Mouse (Mus musculus): Measurements from ENCODE around the gene Ikzf1.

The Ikzf1 gene

DNA sequence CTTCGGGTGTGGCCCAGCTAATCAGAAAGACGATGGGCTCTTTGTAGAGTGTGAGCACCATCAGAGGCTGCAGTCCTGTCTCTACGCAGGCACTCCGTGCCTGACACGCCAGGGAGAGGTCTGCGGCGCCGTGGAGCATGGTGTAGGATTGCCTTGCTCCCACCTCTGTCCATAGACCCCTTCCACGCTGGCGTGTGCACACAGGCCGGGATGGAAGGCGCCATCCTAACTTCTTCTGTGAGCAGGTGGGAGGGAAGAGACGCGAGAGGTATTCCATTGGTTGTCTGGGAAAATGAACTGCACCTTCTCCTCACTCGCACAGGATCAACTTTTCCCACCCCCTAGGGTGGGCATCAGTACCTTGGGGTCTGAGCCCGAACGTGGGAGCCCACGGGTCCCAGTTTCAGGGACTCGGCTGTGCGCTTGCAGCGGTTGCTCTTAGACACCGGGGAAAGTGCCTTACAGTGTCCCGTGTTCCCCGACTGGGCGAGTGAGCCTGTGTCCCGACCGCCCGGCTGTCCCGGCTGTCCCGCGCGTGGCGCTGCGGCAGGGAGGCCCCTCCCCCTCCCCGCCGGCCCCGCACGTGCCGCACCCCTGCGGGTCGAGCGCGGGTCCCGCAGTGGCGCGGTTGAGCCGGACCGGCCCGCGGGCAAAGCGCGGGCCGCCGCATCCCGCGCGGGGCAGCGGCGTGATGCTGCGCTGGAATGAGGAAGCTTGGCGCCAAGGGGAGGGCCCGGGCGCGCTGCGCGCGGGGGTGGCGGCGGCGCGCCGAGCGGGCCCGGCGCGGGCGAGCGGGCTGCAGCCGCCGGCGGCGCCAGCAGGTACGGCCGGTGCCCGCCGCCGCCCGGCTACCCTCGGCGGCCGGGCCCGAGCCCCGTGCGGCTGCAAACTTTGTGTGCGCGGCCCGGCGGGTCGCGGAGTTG, at the start of gene Ikzf1:
TSS of gene Ikzf1 (plus strand) at position 74 of the 923 bp plus-strand sequence.
- ChIA-PET CTCF (interaction anchor here in 2 of 4 experiments (0.5 to 1.2 kb wide), 3 partner anchors 104 to 187 kb away, joined by 3 to 4 read pairs (median 3); no protein-coding TSS in a partner anchor), POLR2A (interaction anchor here in 1 of 4 experiments (1.7 kb wide), 1 partner anchor 124 kb away, joined by 4 read pairs; the partner anchor contains the start of gene Fignl1)

DNA sequence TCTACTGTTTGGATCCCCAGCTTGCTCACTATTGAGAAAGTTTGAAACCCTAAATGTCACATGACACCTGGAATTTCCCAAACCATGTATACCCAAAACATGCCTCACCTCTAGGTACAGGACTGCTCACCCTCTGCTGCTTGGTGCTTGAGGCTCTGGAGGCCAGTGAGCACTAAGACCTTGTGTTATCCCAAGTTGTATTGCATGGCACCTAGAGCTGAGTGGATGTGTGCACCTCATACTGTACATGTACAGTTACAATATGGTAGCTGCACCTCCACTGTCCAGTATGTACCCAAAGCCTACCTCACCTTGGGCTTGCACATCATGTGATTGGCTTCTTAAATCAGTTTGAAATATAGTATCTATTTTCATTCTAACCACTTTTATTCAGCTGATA, 40.5 kb upstream of the Ikzf1 start:
- POLR2A ChIA-PET = no interaction called here
- CTCF ChIA-PET = no interaction called here

DNA sequence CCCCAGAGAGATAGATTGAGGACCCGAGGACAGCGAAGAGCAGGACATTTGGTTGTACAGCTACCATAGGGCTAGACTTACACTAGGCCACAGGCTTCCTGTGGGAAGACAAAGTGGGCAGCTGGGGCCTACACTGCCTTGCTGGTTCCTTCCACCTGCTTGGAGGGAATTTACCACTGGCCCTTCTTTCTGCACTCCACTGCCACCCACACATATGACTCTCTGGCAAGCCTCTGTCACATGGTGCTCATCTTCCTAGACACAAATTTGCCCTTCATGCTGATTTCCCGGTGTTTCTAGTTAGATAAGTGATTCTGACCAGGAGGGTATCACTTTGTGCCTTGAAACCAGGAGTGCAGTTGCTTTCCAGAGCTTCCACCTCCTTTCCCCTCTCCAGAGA, 28.4 kb upstream of the Ikzf1 start:
- ChIA-PET CTCF (interaction anchor here in 1 of 4 experiments (0.7 kb wide), 1 partner anchor 9 kb away, joined by 5 read pairs; no protein-coding TSS in a partner anchor), POLR2A (interaction anchor here in 1 of 4 experiments (0.7 kb wide), 1 partner anchor 87 kb away, joined by 7 read pairs; no protein-coding TSS in a partner anchor)

DNA sequence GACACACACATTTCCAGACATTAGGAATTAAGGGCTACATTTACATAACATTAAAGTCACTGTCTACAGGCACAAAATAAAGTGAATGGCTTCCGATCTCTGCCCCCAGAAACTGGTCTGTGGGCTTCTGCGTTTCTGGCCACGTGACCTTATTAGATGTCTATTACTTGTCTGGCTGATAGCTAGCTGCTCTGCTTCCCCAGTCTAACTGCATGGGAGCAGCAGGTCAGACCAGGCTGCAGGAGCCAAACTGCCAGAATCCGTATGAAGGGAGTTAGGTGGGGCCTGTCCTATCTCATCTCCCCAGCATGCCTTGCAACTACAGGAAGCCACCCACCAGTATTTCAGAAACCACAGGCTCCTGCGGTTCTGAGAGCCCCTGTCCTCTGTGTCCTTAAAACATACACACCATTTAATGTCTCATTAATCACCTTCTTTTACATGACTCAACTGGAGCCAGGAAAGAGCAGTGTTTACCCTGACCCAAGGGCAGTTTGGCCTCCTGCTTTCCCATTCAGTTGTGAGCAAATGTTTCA, 27.7 kb upstream of the Ikzf1 start:
- CTCF ChIA-PET = interaction anchor here in 2 of 4 experiments (0.6 kb wide), 2 partner anchors 69 to 195 kb away, joined by 4 to 6 read pairs; partner anchors contain the start of genes Spata48 (in 1 of the 2) and Zpbp (in 1 of the 2)
- POLR2A ChIA-PET = interaction anchor here in 1 of 4 experiments (0.7 kb wide), 1 partner anchor 1197 kb away, joined by 5 read pairs; no protein-coding TSS in a partner anchor

DNA sequence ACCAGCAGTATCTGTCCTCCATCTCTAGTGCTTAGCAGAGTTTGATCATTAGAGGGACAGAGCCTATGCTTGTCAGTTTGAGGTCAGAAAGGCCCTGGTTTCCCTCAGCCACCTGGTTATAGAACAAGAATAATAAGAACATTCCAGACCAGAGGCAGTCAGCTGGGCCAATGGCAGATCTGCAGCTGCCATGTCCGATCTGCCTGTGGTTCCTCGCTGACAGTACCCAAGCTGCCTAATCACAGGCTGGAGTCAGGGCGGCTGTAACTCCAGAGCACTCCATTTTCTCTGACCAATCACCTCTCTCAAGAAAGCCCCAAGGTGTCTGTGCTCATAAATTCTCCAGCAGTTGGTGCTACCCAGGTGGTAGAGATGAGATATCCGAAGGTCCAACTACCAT, 27.2 kb upstream of the Ikzf1 start:
- CTCF ChIA-PET = no interaction called here
- POLR2A ChIA-PET = no interaction called here

DNA sequence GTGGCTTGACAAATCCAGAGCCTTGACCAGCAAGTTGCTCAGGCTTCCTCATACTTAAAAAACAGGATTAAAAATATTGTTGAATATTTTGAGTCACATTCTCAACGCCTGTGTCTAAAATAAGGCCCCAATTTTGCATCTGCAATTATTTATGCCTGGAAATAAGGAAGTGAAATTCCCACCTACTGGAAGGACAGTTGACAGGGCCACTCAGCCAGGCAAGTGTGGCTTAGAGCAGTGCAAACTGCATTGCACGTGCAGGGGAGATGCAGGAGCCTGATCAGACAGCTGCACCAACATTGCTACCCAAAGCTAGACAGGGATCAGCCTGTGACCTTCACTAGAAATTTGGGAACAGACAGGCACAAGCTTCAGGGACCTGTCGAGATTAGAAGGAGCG, 26.0 kb upstream of the Ikzf1 start:
- POLR2A ChIA-PET = interaction anchor here in 1 of 4 experiments (0.6 kb wide), 1 partner anchor 154 kb away, joined by 4 read pairs; no protein-coding TSS in a partner anchor
- CTCF ChIA-PET = no interaction called here

DNA sequence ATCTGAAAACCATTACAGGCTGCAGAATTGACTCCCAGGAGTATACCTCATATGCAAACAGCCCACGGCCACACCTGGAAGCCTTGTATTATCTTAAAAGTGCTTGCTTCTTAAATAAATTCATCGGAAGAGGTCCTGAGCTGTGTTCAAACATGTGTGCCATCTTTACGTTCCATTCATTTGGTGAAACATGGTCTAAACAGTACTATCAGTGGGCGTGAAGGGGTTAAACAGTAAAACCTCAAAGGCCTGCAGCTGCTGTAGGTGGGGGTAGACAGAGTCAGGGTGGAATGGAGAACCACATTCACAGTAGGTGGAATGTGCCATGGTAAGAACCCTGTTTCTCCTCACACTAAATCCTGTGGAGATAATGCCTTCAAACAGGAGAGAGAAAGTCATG, 24.2 kb upstream of the Ikzf1 start:
- CTCF ChIA-PET = interaction anchor here in 1 of 4 experiments (1.7 kb wide), 1 partner anchor 128 kb away, joined by 4 read pairs; no protein-coding TSS in a partner anchor

DNA sequence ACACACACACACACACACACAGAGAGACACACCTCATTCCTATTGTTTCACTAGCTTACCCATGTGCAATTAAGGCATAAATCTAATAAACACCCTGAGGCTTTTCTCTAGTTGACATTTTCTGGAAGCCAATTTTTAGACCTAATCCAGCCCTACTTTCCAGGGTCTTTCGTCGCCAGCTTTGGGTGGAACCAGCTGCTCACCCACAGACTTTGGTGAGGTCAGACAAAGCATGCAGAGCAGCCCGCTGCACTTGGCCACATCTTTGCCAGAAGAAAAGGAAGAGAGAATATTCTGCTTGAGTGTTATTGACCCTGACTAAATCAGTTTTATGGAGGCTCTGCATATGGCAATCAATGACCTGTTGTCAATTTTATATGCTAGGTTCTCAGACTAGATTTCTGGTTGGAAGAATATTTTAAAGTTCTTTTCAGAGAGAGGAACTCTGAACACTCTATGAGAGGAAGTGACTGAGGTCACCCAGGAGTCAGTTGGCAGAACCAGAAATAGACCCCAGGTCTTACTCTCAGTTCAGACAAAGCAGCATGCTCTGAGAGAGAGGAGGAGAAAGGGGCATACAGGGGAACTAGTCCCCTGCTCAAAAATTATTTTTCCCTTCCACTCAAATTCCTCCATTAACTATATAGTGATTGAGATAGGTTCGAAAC, 17.4 kb upstream of the Ikzf1 start:
- ChIA-PET CTCF (no interaction called here), POLR2A (interaction anchor here in 1 of 4 experiments (0.7 kb wide), 1 partner anchor 134 kb away, joined by 4 read pairs; no protein-coding TSS in a partner anchor)

More for the DNA sequence above, 24.2 kb upstream of the Ikzf1 start:
- POLR2A ChIA-PET = no interaction called here

DNA sequence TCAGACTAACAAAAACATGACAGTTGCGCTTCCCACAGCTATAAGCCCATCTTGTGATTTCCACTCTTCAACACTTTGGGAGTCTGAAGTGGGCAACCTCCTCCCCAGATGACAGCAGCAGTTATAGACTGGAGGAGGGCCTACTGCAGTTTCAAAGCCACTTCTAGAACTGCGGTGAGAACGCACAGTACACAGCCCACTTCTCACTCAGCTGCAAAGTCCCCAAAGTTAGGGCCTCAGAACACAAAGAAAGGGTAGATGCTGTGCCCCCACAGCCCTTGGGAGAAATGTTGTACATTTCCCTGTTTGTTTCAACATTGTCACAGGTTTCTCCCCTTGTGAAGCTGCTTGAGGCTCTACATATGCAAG, 16.9 kb upstream of the Ikzf1 start:
- ChIA-PET POLR2A (no interaction called here), CTCF (no interaction called here)

DNA sequence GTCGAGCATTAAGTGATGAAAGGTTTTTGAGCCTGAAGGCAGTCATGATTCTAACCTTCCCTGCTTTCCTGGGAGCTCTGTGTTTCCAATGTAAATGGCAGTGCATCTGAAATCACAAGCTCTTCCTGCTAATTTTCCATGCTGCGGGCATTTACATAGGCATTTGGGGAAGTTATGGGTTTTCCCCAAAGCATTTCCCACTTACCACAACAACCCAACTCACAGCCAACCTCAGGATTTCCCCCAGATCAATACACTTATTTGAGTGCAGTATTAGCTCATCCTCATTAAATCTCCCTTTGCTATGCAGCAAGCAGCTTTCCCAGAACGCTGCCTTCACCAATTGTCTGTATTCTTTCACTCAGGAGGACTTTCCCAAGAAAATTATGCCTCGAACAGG, 11.8 kb upstream of the Ikzf1 start:
- CTCF ChIA-PET = no interaction called here
- POLR2A ChIA-PET = no interaction called here

DNA sequence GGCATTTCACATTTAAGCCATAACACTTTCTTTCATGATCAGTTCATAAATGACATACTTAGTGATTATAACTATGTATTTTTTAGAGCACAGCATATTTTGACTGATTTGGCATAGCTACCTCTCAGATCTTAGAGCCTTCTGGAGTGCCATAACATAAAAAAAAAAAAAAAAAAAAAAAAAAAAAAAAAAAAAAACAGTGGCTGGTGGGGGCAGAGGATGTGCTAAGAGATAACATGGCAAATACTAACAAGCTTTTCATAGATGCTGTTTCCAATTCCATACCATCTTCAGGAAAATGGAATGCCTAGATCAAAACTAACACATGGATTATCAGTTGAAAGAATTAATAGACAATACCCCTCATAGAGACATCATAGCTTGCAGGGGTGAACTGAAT, 9.7 kb upstream of the Ikzf1 start:
- POLR2A ChIA-PET = interaction anchor here in 1 of 4 experiments (0.6 kb wide), 1 partner anchor 164 kb away, joined by 3 read pairs; no protein-coding TSS in a partner anchor
- CTCF ChIA-PET = interaction anchor here in 1 of 4 experiments (0.6 kb wide), 1 partner anchor 144 kb away, joined by 3 read pairs; no protein-coding TSS in a partner anchor

DNA sequence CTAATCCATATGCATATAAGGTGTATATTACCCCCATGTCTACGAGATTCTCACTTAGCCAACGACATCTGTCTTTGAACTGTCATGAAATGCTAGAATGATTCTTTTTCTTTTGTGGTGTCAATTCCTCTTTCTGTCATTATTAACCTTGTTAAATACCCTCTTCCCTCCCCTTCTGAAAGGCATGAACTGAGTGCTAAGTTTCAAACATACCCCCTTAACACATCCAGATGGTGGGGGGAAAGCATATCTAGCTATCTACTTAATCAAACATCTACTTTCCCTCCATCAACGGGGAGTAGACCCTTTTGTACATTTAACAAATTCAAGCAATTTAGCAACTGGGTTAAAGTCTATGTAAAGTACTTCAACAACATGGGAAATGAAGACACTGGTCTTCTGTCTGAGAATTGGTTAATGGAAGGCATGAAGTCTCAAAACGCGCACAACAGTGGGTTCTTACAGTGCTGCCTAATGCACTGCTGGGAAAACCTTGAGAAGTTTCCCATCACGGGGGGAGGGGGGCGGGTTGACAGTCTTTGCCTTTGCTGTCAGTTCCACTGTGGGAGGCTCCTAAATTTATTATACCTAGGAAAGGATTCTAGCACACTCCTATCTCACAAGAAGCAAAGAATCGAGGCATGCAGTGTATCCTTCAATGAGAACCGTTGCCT, 8.6 kb upstream of the Ikzf1 start:
- ChIA-PET POLR2A (interaction anchor here in 2 of 4 experiments (0.6 to 1.5 kb wide), 2 partner anchors 22 to 133 kb away, joined by 3 to 4 read pairs; no protein-coding TSS in a partner anchor), CTCF (no interaction called here)

DNA sequence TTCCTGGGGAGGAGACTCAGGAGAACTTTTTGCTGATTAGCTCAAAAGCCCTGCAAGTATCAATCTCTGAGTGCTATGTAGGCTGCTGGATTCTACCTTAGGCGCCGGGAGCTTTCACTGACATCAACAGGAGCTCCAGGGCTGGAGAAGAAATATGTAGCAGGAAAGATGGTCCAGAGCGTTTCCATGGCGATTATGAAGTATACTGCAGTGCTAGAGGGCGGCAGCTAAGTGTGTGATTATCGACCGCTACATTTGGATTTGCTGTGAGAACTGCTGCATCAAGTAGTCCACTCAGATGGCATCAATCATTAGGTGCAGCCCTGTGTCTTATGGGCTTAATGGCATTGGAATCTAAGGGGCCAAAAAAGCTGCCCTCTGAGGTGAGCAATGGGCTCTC, 7.6 kb upstream of the Ikzf1 start:
- ChIA-PET POLR2A (interaction anchor here in 2 of 4 experiments (0.6 to 1.5 kb wide), 2 partner anchors 21 to 132 kb away, joined by 3 to 4 read pairs; no protein-coding TSS in a partner anchor), CTCF (no interaction called here)

DNA sequence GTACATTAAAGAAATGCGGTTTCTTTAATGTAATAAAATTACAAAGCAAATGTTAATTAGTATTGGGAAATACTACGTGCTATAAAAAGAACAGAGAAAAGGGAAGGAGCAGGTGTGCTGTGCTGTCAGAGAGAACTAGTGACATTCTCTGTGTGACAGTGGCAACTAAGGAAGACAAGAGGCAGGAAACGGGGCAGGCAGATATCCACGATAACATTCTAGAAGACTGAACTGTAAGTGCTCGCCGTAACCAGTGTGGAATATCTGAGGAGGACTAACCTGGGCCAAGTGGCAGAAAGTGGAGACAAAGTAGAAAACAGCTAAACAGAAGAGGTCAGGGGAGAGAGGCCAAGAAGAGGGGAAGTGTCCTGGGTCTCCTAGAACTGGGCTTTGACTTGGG, 5.8 kb upstream of the Ikzf1 start:
- ChIA-PET CTCF (no interaction called here), POLR2A (no interaction called here)

DNA sequence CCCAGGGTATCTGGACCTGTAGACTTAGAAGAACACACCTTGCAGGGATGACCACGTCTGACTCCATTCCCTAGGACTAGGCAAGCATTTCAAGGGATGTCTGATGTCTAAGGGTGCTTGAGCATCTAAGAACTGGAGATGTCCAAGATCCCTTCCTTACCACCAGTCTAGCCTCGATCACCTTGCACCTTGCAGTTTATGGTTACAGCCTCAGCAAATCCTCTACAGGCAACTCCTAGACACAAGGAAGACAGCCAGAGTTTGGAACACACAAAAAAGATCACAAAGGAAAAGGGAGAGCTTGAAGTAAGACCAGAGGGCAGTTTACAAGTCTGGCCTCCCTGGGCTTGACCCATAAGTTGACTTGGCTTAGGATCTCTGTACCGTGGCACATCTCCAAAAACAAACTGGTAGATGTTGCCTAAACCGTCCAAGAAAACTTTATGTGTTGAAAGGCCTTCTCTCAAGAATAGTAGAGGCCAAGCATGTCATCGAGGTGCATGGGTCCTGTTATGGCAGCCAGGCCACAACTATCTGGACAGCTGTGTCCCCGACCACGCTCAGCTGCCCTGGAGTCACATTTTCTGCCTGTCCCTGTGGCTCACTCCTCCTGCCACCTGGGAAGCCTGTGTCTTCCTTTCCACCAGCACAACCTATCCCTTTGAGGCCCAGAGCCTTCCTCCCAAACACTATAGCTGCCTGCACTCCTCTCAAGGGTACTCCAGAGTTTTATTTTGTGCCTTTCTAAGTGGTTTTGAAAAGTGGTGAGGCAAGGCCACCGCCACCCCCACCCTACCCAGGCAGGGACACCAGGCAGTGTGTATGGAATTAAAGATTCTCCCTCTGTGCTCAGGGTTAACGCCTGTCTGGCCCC, 510 bp upstream of the Ikzf1 start:
- ChIA-PET CTCF (interaction anchor here in 2 of 4 experiments (0.5 to 1.6 kb wide), 4 partner anchors 104 to 291 kb away, joined by 3 to 4 read pairs (median 3); no protein-coding TSS in a partner anchor), POLR2A (interaction anchor here in 2 of 4 experiments (0.6 kb wide), 2 partner anchors 114 to 125 kb away, joined by 3 to 8 read pairs; no protein-coding TSS in a partner anchor)

DNA sequence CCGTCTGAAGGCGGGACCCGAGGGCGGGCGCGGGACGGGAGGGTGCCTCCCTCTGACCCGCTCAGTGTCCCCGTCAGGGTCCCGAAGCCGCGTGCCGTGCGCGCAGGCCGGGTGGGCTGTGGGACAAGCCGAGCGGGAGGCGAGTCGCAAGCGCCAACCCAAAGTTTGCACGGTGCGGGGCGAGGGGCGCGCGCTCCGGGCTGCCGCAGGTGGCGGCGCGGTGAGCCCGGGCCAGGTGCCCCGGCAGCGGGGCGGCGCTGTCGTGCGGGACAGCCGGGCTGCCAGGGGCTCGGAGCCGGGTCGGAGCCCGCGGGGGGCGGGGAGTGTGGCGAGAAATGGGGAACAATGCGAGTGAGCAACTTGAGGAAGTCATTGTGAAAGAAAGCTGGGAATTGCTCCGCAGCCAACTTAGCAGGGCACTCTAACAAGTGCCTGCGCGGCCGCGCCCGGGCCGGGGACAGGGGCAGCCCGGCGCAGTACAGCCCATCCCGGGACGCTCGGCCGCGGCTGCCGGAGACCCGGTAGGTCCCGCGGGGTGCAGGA, 1.1 kb downstream of the Ikzf1 start:
- ChIA-PET POLR2A (interaction anchor here in 1 of 4 experiments (1.7 kb wide), 1 partner anchor 123 kb away, joined by 4 read pairs; the partner anchor contains the start of gene Fignl1), CTCF (interaction anchor here in 3 of 4 experiments (0.6 to 1.1 kb wide), 4 partner anchors 103 to 322 kb away, joined by 3 to 4 read pairs (median 3); partner anchors contain the start of gene Spata48 (in 1 of the 3))

DNA sequence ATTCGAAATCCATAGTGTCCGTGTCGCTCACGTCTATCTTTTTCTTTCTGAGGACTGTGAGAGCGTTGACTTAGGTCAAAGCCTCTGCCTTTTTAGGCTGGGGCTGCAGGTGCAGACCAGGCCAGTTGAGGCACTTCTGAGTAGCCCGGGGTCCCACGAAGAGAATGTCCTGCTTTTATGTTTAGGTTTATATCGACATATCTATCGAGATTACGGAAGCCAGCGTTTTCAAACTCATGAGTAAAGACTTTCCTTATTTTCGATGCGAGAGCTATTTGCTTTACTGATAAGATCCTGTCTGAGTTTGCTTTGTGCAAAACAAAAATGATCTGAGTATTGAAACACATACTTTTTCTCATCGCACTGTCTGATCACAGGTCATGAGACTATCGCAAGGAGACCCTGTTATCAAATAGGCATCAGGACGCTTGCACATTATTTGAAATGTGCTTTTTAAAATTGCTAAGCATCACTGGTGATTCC, 1.8 kb downstream of the Ikzf1 start:
- CTCF ChIA-PET = interaction anchor here in 3 of 4 experiments (0.6 to 1.1 kb wide), 4 partner anchors 102 to 322 kb away, joined by 3 to 4 read pairs (median 3); partner anchors contain the start of gene Spata48 (in 1 of the 3)
- POLR2A ChIA-PET = interaction anchor here in 1 of 4 experiments (1.7 kb wide), 1 partner anchor 122 kb away, joined by 4 read pairs; the partner anchor contains the start of gene Fignl1

Measured in embryonic stem cell, embryonic (primary cell).